Mouse (Mus musculus) midbrain, embryonic 14.5 days (tissue): ENCODE results near the gene P2ry6. TPM values are rescaled to one million over a fixed set of nuclear protein-coding genes. Genes with fewer than 3 reads are reported as not detected.

ENCODE experiments used
- ATAC-seq: fragments of 200-750 bp; cut with Nextera tagmentation; 2 replicates; pipeline ENCODE4 v1.8.0; 2017; ENCODE audit warnings: moderate number of reproducible peaks, moderate library complexity; ENCODE audit not compliant: low FRiP score, low TSS enrichment
- DNase-seq: peaks from one replicate; pipeline ENCODE4 v3.0.0-alpha.2; 2015
- H3K27ac ChIP-seq: fragments of 300-500 bp; sonication (generic); replicated peaks from 2 replicates; pipeline ENCODE4 v1.5.1; 2014; ENCODE audit warnings: mild to moderate bottlenecking, low read depth, low read length, moderate library complexity
- H3K27me3 ChIP-seq: fragments of 300-500 bp; sonication (generic); 2 replicates; pipeline ENCODE4 v1.6.1; 2014; ENCODE audit warnings: low read length, control low read depth, mixed read lengths; ENCODE audit not compliant: control insufficient read depth, insufficient read depth
- H3K36me3 ChIP-seq: fragments of 300-500 bp; sonication (generic); 2 replicates; pipeline ENCODE4 v1.6.1; 2014; ENCODE audit warnings: low read length, control low read depth; ENCODE audit not compliant: control insufficient read depth, insufficient read depth
- H3K4me1 ChIP-seq: fragments of 300-500 bp; sonication (generic); 2 replicates; pipeline ENCODE4 v1.6.1; 2014; ENCODE audit warnings: mild to moderate bottlenecking, antibody characterized with exemption, low read length, control low read depth; ENCODE audit not compliant: control insufficient read depth, insufficient read depth
- H3K4me2 ChIP-seq: fragments of 300-500 bp; sonication (generic); 2 replicates; pipeline ENCODE4 v1.6.1; 2014; ENCODE audit warnings: mild to moderate bottlenecking, low read length, moderate library complexity
- H3K4me3 ChIP-seq: fragments of 300-500 bp; sonication (generic); replicated peaks from 2 replicates; pipeline ENCODE4 v1.5.1; 2014; ENCODE audit warnings: low read depth, low read length
- H3K9ac ChIP-seq: fragments of 300-500 bp; sonication (generic); replicated peaks from 2 replicates; pipeline ENCODE4 v1.6.1; 2014; ENCODE audit warnings: mild to moderate bottlenecking, low read length, moderate library complexity
- H3K9me3 ChIP-seq: fragments of 300-500 bp; sonication (generic); 2 replicates; pipeline ENCODE4 v1.6.1; 2016; ENCODE audit warnings: low read length, control low read depth, mixed read lengths; ENCODE audit not compliant: control insufficient read depth
- WGBS: fragments of 180-500 bp; shearing (Covaris S2); extraction: QIAGEN DNeasy Blood & Tissue Kit; methylation state at CpG from one replicate; pipeline ENCODE4 v1.1.7; 2014; 5-methylcytosine and 5-hydroxymethylcytosine counted together
- polyA plus RNA-seq: library from polyadenylated mRNA; unstranded; fragments of >200 nt; fragmentation: Nextera tagmentation; extraction: Ambion mirVana; gene quantifications from 2 replicates; pipeline ENCODE4 v1.2.1, GENCODE M21; 2014

The P2ry6 gene
- 1.8 and 2.7 TPM in 2 replicates for polyA plus RNA-seq

DNA sequence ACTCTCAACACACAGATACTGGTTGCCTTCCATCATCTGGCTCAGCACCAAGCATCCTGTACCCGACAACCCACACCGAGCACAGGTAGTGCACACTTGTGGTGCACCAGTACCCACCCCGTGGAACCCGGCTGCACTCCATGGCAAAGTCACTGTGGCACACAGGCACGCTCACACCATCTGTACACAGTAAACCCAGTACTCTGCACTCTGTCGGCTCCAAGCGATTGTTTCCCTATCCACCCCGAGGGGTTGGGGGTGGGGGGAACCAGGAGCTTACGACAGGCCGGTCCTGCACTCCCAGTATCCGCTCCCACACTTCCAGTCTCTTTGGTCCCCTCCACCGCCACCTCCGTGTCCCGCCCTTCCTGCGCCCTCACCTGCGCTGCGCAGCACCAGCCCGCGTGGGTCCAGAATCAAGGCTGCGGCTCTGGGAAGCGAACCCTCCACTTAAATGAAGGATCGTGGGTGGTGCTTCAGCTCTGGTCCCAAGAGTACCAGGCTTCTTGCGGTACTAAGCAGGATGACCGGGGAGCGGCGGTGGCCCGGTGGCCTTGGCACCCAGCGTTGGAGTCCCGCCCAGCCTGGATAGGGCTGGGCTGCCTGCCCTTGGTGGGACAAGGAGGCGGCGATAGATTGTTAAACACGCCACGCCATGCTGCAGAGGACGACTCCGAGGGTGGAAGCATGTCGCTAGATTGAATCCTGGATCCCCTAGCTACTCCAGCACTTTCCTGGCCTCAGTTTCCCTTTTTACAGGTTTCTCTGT is at the start of gene P2ry6:
Gene P2ry6 (minus strand): TSS at position 515 of the 769 bp plus-strand sequence.
- Histone ChIP-seq H3K36me3 (no peaks in the 10 kb centered on the region), H3K4me3 (peak within 1 kb of the TSS; percentile 25), H3K4me1 (peaks cover 5% of the 10 kb centered on the region; the same call in 1 of the 2 replicates), H3K27ac (no peak within 1 kb of the TSS), H3K9ac (peak within 1 kb of the TSS; percentile 31), H3K9me3 (no peaks in the 10 kb centered on the region), H3K4me2 (peak within 1 kb of the TSS; percentile 53), H3K27me3 (peaks cover 17% of the 10 kb centered on the region)
- DNase-seq (peak; percentile 39), ATAC-seq (no peak; the same call in 1 of the 2 replicates)
- 5% methylated on average over 36 of the region's 36 CpGs for WGBS

DNA sequence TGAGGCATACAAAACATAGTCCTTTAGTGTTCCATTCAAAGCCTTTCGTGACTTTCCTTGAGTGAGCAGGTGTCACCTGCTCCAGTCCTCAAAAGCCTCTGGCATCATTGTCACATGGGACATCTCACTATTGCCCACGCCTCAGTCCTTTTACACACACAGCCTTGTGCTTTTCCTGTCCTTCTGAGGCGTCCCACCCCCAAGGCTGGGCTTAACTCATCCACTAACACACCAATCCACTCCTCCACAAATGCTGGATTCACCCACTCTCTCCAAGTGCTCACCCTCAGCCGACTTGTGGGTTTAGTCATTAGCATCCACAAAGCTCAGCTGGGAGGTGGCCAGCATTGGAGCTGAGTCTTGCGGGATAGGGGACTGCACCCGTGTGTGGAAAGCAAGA is 43.0 kb upstream of the P2ry6 start:
- Histone ChIP-seq H3K9ac (no peak overlapping the region), H3K27ac (no peak overlapping the region), H3K4me3 (no peak overlapping the region), H3K4me2 (no peak overlapping the region), H3K36me3 (no peaks in the 10 kb centered on the region), H3K27me3 (peaks cover 10% of the 10 kb centered on the region), H3K9me3 (no peaks in the 10 kb centered on the region), H3K4me1 (no peaks in the 10 kb centered on the region)
- ATAC-seq (no peak), DNase-seq (no peak)
- WGBS, result 67% methylated on average over 6 of the region's 6 CpGs

DNA sequence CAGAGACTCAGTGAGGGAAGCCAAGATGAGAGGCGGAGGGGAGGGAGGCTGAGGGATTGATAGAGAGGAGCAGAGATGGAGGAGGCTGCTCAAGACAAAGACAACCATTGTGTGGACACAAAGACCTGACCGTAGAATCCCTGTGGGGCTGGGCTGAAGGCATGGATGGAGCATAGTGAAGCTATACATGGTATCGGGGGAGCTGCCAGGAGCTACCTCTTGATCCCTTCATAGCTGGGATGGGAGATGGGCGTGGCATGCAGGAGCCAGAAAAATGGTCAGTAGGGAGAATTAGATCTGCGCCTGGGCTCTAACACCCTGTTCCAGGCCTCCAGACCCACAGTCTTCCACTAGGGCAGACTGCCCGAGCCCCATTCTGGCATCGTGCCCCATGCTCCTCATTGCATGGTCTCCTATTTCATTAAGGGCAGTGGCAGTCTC is 42.6 kb upstream of the P2ry6 start:
- no peak overlapping the region for H3K27ac ChIP-seq
- ATAC-seq, result no peak
- no peak overlapping the region for H3K4me2 ChIP-seq
- peaks cover under 1% of the 10 kb centered on the region; the same call in 1 of the 2 replicates for H3K4me1 ChIP-seq
- 57% methylated on average over 7 of the region's 7 CpGs for WGBS
- H3K9ac ChIP-seq, result no peak overlapping the region
- peak; percentile 18 for DNase-seq
- no peaks in the 10 kb centered on the region for H3K9me3 ChIP-seq
- H3K4me3 ChIP-seq, result no peak overlapping the region
- H3K27me3 ChIP-seq, result peaks cover 14% of the 10 kb centered on the region
- no peaks in the 10 kb centered on the region for H3K36me3 ChIP-seq

DNA sequence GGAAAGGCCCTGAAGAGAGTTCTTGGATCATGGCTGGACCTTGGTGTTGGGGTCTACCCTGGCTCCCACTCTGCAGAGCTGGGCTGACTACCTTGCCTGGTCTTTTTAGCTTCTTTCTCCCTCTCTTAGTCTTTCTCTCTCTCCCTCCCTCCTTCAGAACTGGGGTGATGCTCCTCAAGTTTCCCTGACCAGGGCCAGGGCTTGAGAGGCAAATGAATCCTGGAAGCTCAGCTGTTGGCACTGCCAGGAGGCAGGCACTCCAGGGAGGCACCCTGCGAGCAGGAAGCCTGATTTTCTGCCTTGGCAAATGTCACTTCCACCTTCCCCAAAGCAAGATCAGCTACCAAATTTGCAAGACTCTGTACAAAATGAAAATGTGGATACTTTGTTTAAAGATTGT is 40.5 kb upstream of the P2ry6 start:
- ATAC-seq (no peak), DNase-seq (no peak)
- H3K4me3 ChIP-seq, result no peak overlapping the region
- no peak overlapping the region for H3K4me2 ChIP-seq
- H3K9ac ChIP-seq, result no peak overlapping the region
- no peak overlapping the region for H3K27ac ChIP-seq
- H3K27me3 ChIP-seq, result peaks cover 35% of the 10 kb centered on the region
- WGBS, result 70% methylated on average over 1 of the region's 1 CpGs
- H3K9me3 ChIP-seq, result no peaks in the 10 kb centered on the region
- peaks cover 9% of the 10 kb centered on the region; the same call in 1 of the 2 replicates for H3K4me1 ChIP-seq
- H3K36me3 ChIP-seq, result no peaks in the 10 kb centered on the region

DNA sequence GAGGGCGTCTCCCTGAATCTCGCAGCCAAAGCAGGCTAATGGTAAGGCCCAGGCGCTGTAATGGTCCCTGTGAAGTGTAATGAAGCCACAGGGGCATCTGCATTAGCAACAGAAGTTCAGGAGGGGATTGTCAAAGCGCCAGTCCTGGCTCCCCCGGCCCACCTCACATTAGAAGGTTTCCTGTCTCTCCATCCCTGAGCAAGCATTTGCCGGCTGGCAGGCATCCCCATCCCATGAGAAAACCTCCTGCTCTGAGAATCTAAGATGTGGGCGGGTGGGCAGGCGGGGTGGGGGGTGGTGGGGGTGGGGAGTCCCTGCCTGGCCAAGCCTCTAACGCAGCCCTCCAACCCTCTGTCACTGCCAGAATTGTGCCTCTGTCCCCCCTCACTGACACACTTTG is 39.6 kb upstream of the P2ry6 start:
- Histone ChIP-seq H3K4me3 (no peak overlapping the region), H3K9ac (no peak overlapping the region), H3K9me3 (no peaks in the 10 kb centered on the region), H3K36me3 (no peaks in the 10 kb centered on the region), H3K27ac (no peak overlapping the region), H3K4me1 (peaks cover 9% of the 10 kb centered on the region; the same call in 1 of the 2 replicates), H3K4me2 (no peak overlapping the region), H3K27me3 (peaks cover 40% of the 10 kb centered on the region)
- no peak for ATAC-seq
- DNase-seq, result no peak
- WGBS, result 16% methylated on average over 9 of the region's 9 CpGs

DNA sequence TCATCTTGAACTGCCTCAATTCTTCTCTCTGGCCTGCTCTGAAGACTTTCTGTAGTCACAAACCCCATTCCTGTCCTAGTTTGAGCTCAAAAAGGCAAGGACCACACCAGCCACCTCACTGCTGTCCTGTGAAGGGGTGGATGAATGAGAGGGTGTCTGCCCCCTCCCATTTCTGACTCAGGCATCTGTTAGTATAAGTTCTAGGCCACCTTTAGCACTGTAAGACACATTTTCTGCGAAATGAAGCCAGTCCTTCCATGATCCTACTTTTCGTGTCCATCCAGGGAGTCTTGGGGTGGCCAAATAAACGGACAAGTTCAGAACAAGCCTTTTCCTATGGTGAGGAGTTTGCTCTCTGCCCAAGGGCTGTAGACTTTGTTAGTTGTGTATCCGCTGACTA is 38.1 kb upstream of the P2ry6 start, which contains the start of gene P2ry2:
Gene P2ry2 (minus strand): TSS at position 326 of the 400 bp plus-strand sequence.
- peak within 1 kb of the TSS; percentile 94 for H3K4me2 ChIP-seq
- H3K9ac ChIP-seq, result peak within 1 kb of the TSS; percentile 46; the same call in 1 of the 2 replicates
- no peak within 1 kb of the TSS for H3K27ac ChIP-seq
- H3K36me3 ChIP-seq, result no peaks in the 10 kb centered on the region
- peaks cover 40% of the 10 kb centered on the region for H3K27me3 ChIP-seq
- WGBS, result 64% methylated on average over 4 of the region's 4 CpGs
- peak within 1 kb of the TSS; percentile 45 for H3K4me3 ChIP-seq
- no peak for DNase-seq
- peaks cover 9% of the 10 kb centered on the region; the same call in 1 of the 2 replicates for H3K4me1 ChIP-seq
- no peaks in the 10 kb centered on the region for H3K9me3 ChIP-seq
- ATAC-seq, result no peak

DNA sequence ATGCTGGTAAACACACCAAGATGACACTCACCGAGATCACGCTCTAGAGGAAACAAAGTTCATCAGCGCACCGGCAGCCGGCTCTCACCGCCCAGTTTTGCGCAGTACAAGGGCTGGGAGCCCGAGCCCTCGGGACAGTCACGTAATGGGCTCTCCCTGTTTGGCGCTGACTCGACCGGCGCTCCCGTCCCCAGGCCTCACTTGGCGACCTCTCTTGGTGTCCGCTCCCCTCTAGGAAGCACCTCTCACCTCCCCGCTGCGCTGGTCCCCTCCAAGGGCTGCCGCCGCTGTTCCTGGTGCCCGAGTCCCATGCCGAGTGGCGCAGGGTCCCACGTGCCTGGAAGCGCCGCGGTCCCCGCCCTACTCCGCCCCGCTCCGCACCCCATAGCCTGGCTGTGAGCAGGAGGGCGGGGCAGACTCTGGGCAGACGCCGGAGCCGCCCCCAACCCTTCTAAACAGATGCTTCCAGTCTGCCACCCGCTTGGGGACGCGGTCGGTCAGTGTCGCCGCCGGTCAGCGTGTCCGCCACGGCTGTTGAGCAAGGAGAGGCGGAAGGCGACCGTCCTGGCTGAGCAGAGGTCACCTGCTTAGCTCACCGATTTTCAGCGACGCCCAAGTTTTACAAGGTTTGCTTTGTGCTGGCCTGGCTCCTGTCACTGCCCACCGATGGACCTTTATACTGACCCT is 37.4 kb upstream of the P2ry6 start:
- DNase-seq (peak; percentile 64), ATAC-seq (peak; percentile 75; the same call in 1 of the 2 replicates)
- Histone ChIP-seq H3K36me3 (no peaks in the 10 kb centered on the region), H3K4me3 (peak overlapping the region; percentile 45), H3K27ac (no peak overlapping the region), H3K4me2 (peak overlapping the region; percentile 94), H3K9me3 (no peaks in the 10 kb centered on the region), H3K4me1 (peaks cover 9% of the 10 kb centered on the region; the same call in 1 of the 2 replicates), H3K27me3 (peaks cover 40% of the 10 kb centered on the region), H3K9ac (peak overlapping the region; percentile 46; the same call in 1 of the 2 replicates)
- WGBS, result under 1% methylated on average over 53 of the region's 53 CpGs

DNA sequence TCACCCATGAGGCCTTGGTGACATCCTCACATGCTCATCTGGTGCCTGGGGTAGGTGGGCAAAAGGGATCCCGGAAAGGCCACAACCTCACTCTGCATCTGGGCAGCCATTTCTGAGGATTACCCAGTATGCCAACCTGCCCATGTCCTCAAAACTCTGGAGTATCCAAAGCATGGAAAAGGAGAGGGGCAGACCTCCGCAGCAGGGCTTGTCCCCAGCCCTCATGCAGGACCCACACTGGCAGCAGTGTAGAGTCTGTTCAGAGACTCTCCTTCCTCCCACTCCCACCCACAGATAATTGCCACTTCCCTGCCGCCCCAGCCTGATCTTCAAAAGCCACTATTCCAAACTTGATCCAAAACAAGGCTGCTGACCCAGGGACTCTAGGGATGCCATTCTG is 36.3 kb upstream of the P2ry6 start:
- no peak for DNase-seq
- ATAC-seq, result no peak
- no peak overlapping the region for H3K4me2 ChIP-seq
- no peak overlapping the region for H3K4me3 ChIP-seq
- no peaks in the 10 kb centered on the region for H3K36me3 ChIP-seq
- WGBS, result 64% methylated on average over 3 of the region's 3 CpGs
- H3K9ac ChIP-seq, result no peak overlapping the region
- H3K27ac ChIP-seq, result no peak overlapping the region
- peaks cover 40% of the 10 kb centered on the region for H3K27me3 ChIP-seq
- H3K4me1 ChIP-seq, result peaks cover 9% of the 10 kb centered on the region; the same call in 1 of the 2 replicates
- no peaks in the 10 kb centered on the region for H3K9me3 ChIP-seq
